Mouse (Mus musculus) liver, postnatal 0 days (tissue): ENCODE measurements around the gene Pip4p1. TPM values are rescaled to one million over a fixed set of nuclear protein-coding genes. Genes with fewer than 3 reads are reported as not detected.
A peak's percentile ranks its signal among the peaks of the same experiment; 100 is the strongest.
"Not testable (repeated sequence)": the region's sequence is repeated elsewhere in the genome, so short reads cannot be mapped to it uniquely, and the experiment has no call there.

Experiments used
- ATAC-seq: fragments of 200-750 bp; cut with Nextera tagmentation; 2 replicates; pipeline ENCODE4 v1.8.0; 2017; ENCODE audit warnings: mild to moderate bottlenecking, moderate library complexity
- DNase-seq: peaks from one replicate; pipeline ENCODE4 v3.0.0-alpha.2; 2016
- H3K27ac ChIP-seq: fragments of 300-500 bp; sonication (generic); 2 replicates; pipeline ENCODE4 v1.5.1; 2014; ENCODE audit warnings: antibody characterized with exemption, moderate library complexity, mild to moderate bottlenecking, low read depth
- H3K27me3 ChIP-seq: fragments of 300-500 bp; sonication (generic); 2 replicates; pipeline ENCODE4 v1.6.1; 2014; ENCODE audit warnings: low read length, control low read depth, mixed read lengths; ENCODE audit not compliant: insufficient read depth
- H3K36me3 ChIP-seq: fragments of 300-500 bp; sonication (generic); replicated peaks from 2 replicates; pipeline ENCODE4 v1.6.1; 2014; ENCODE audit warnings: mild to moderate bottlenecking, control low read depth, low read length, moderate library complexity, mixed read lengths; ENCODE audit not compliant: insufficient read depth
- H3K4me1 ChIP-seq: fragments of 300-500 bp; sonication (generic); 2 replicates; pipeline ENCODE4 v1.6.1; 2014; ENCODE audit warnings: antibody characterized with exemption, mild to moderate bottlenecking, control low read depth; ENCODE audit not compliant: insufficient read depth
- H3K4me2 ChIP-seq: fragments of 300-500 bp; sonication (generic); 2 replicates; pipeline ENCODE4 v1.6.1; 2014; ENCODE audit warnings: low read depth, mild to moderate bottlenecking, low read length, moderate library complexity, mixed read lengths
- H3K4me3 ChIP-seq: fragments of 300-500 bp; sonication (generic); 2 replicates; pipeline ENCODE4 v1.5.1; 2014; ENCODE audit warnings: low read depth, low read length
- H3K9ac ChIP-seq: fragments of 300-500 bp; sonication (generic); replicated peaks from 2 replicates; pipeline ENCODE4 v1.6.1; 2014; ENCODE audit warnings: mild to moderate bottlenecking, moderate library complexity
- H3K9me3 ChIP-seq: fragments of 300-500 bp; sonication (generic); 2 replicates; pipeline ENCODE4 v1.6.1; 2016; ENCODE audit warnings: mild to moderate bottlenecking, control low read depth, low read length, mixed read lengths
- CTCF ChIP-seq: sonication (generic); IDR thresholded peaks from 2 replicates; pipeline ENCODE4 v1.5.1; 2016; ENCODE audit warnings: antibody characterized with exemption, low read depth
- EP300 ChIP-seq: IDR thresholded peaks from 2 replicates; pipeline ENCODE4 v1.6.1; 2016; ENCODE audit warnings: antibody characterized with exemption, low read depth, mild to moderate bottlenecking
- WGBS: fragments of 180-500 bp; shearing (Covaris S2); extraction: QIAGEN DNeasy Blood & Tissue Kit; methylation state at CpG from one replicate; pipeline ENCODE4 v1.1.7; 2014; ENCODE audit not compliant: insufficient replicate concordance; 5-methylcytosine and 5-hydroxymethylcytosine counted together
- polyA plus RNA-seq: library from polyadenylated mRNA; unstranded; fragments of >200 nt; fragmentation: Nextera tagmentation; extraction: Ambion mirVana; gene quantifications from 2 replicates; pipeline ENCODE4 v1.2.1, GENCODE M21; 2015

The Pip4p1 gene
- polyA plus RNA-seq, 1 experiment from 2014 or later: 24.2 TPM

- H3K27ac ChIP-seq: no peak overlapping the region
- DNase-seq (no peak), ATAC-seq (no peak)
- TF ChIP-seq CTCF: no peak
- no peak for TF ChIP-seq EP300
- peaks cover 35% of the 10 kb centered on the region for H3K36me3 ChIP-seq
- no peak overlapping the region for H3K9ac ChIP-seq
- no peaks in the 10 kb centered on the region for H3K27me3 ChIP-seq
- H3K4me3 ChIP-seq: no peak overlapping the region
- H3K9me3 ChIP-seq: no peaks in the 10 kb centered on the region
- H3K4me1 ChIP-seq: peaks cover 27% of the 10 kb centered on the region
- 74% methylated on average over 3 of the region's 3 CpGs for WGBS
- no peak overlapping the region for H3K4me2 ChIP-seq
Measured at GRCm38 (mm10) chr14:50927366-50927765, 3.3 kb downstream of the Pip4p1 start.

DNA sequence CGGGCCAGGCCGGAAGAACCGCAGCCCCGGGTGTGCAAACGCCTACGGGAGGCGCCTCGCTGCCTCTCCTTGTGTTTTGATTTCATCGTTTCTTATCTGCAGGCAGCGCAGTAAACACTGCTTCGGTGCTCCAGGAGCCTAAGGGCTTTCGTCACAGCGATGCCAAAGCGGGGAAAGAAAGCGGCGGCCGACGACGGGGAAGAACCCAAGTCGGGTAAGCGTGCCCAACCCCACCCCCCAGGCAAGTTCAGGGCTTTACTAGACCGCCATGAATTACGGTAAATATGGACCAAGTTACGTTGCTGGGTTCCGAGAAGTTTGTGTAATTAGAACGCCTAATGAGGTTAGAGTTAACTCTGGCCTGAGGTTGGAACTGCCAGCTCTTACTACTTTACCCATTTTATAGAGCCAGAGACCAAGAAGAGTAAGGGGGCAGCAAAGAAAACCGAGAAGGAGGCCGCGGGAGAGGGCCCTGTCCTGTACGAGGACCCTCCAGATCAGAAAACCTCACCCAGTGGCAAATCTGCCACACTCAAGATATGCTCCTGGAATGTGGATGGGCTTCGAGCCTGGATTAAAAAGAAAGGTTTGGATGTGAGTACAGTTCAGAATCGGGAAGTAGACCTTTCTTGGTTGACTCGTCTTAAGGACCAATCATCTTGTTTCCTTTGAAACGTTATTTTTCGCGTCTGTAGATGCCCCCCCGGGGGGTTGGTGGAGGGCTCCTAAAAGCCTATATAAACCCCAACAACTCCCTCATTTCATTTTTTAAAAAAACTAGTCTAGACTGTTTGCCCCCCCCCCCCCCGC lies 5.3 kb downstream of the Pip4p1 start:
- Histone ChIP-seq H3K4me3 (peak overlapping the region; percentile 76), H3K27me3 (no peaks in the 10 kb centered on the region), H3K9ac (peak overlapping the region; percentile 81), H3K36me3 (peaks cover 35% of the 10 kb centered on the region), H3K9me3 (no peaks in the 10 kb centered on the region), H3K4me1 (peaks cover 17% of the 10 kb centered on the region), H3K27ac (peak overlapping the region; percentile 95), H3K4me2 (peak overlapping the region; percentile 93)
- TF ChIP-seq EP300 (no peak), CTCF (no peak)
- DNase-seq (peak; percentile 21), ATAC-seq (peak; percentile 37)
- 1% methylated on average over 38 of the region's 38 CpGs for WGBS

GRCm38 (mm10) chr14:50924281-50925064 lies 6.2 kb downstream of the Pip4p1 start, which contains the start of the genes Osgep and Apex1:
TSS of gene Osgep (minus strand) at chr14:50924893.
TSS of gene Apex1 (plus strand) at chr14:50924968.
- peak within 1 kb of the TSS; percentile 93 for H3K4me2 ChIP-seq
- DNase-seq (peak; percentile 98), ATAC-seq (peak; percentile 93)
- WGBS: under 1% methylated on average over 57 of the region's 57 CpGs
- no peaks in the 10 kb centered on the region for H3K27me3 ChIP-seq
- H3K4me1 ChIP-seq: peaks cover 9% of the 10 kb centered on the region
- TF ChIP-seq CTCF (no peak), EP300 (no peak)
- peaks cover 35% of the 10 kb centered on the region for H3K36me3 ChIP-seq
- H3K27ac ChIP-seq: peak within 1 kb of the TSS; percentile 95
- peak within 1 kb of the TSS; percentile 81 for H3K9ac ChIP-seq
- peak within 1 kb of the TSS; percentile 76 for H3K4me3 ChIP-seq
- no peaks in the 10 kb centered on the region for H3K9me3 ChIP-seq

- peaks cover 31% of the 10 kb centered on the region for H3K36me3 ChIP-seq
- not testable (repeated sequence) for DNase-seq, H3K27me3 ChIP-seq, H3K9me3 ChIP-seq, ATAC-seq, H3K4me1 ChIP-seq
- WGBS: 71% methylated on average over 1 of the region's 1 CpGs
- peak overlapping the region; percentile 93 for H3K4me2 ChIP-seq
- H3K9ac ChIP-seq: peak overlapping the region; percentile 81
- peak overlapping the region; percentile 95 for H3K27ac ChIP-seq
- H3K4me3 ChIP-seq: peak overlapping the region; percentile 76
Measured at GRCm38 (mm10) chr14:50923437-50923836, 7.2 kb downstream of the Pip4p1 start.

- WGBS: 57% methylated on average over 3 of the region's 3 CpGs
- Histone ChIP-seq H3K9me3 (no peaks in the 10 kb centered on the region), H3K36me3 (peaks cover 25% of the 10 kb centered on the region), H3K4me1 (no peaks in the 10 kb centered on the region), H3K4me2 (no peak overlapping the region), H3K9ac (no peak overlapping the region), H3K4me3 (no peak overlapping the region), H3K27ac (no peak overlapping the region), H3K27me3 (no peaks in the 10 kb centered on the region)
- DNase-seq (no peak), ATAC-seq (no peak)
- TF ChIP-seq CTCF (no peak), EP300 (no peak)
Measured at GRCm38 (mm10) chr14:50911356-50911755, 19.3 kb downstream of the Pip4p1 start.

DNA sequence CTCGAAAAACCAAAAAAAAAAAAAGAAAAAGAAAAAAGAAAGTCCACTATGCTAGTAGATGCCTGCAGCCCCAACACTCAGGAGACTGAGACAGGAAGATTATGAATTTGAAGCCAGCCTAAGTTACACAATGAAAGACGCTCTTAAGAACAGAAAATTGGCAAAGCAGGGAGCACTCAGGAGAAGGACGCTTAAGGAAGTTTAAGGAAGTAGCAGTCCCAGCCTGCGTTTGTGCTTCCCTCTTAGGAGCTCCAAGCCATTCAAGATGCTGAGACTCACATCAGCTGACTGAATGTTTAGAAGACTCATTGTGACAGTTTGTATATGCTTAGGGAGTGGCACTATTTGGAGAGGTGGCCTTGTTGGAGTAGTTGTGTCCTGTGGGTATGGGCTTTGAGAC lies 22.5 kb downstream of the Pip4p1 start:
- Histone ChIP-seq H3K9me3 (no peaks in the 10 kb centered on the region), H3K4me2 (no peak overlapping the region), H3K27me3 (no peaks in the 10 kb centered on the region), H3K4me3 (no peak overlapping the region), H3K27ac (no peak overlapping the region), H3K36me3 (peaks cover 6% of the 10 kb centered on the region; the same call in 1 of the 2 replicates), H3K4me1 (peaks cover 8% of the 10 kb centered on the region), H3K9ac (no peak overlapping the region)
- TF ChIP-seq EP300: no peak
- TF ChIP-seq CTCF: no peak
- DNase-seq: no peak
- no peak for ATAC-seq
- 51% methylated on average over 4 of the region's 4 CpGs for whole genome bisulfite sequencing

GRCm38 (mm10) chr14:50905327-50905726 lies 25.3 kb downstream of the Pip4p1 start:
- not testable (repeated sequence) for H3K4me1 ChIP-seq, H3K36me3 ChIP-seq, DNase-seq, H3K27ac ChIP-seq, H3K4me3 ChIP-seq, H3K9ac ChIP-seq, H3K4me2 ChIP-seq, ATAC-seq, H3K27me3 ChIP-seq, H3K9me3 ChIP-seq
